Mouse (Mus musculus) cerebellum, adult 2 months (tissue): ENCODE measurements around the gene Dennd5b.

ENCODE experiments used
- CTCF ChIP-seq: fragments of 200-500 bp; IDR thresholded peaks from 2 replicates; pipeline ENCODE4 v1.5.1; 2011; ENCODE audit warnings: low read depth, mild to moderate bottlenecking, control low read depth, low read length, moderate library complexity, borderline replicate concordance; ENCODE audit not compliant: insufficient read depth
- POLR2A ChIP-seq: fragments of 200-500 bp; IDR thresholded peaks from 2 replicates; pipeline ENCODE4 v1.6.1; 2011; ENCODE audit warnings: low read length, control low read depth, borderline replicate concordance; ENCODE audit not compliant: insufficient read depth

GRCm38 (mm10) chr6:148975096-148975495, 126.4 kb downstream of the Dennd5b start:
- TF ChIP-seq CTCF (no peak), POLR2A (no peak)
